Mouse (Mus musculus) intestine, embryonic 14.5 days (tissue): ENCODE measurements around the gene Celsr2. TPM values are rescaled to one million over a fixed set of nuclear protein-coding genes. Genes with fewer than 3 reads are reported as not detected.

ENCODE experiments used
- ATAC-seq: fragments of 200-750 bp; cut with Nextera tagmentation; replicated peaks from 2 replicates; pipeline ENCODE4 v1.8.0; 2017; ENCODE audit warnings: low read depth, moderate number of reproducible peaks, moderate TSS enrichment, moderate library complexity; ENCODE audit not compliant: low FRiP score, low TSS enrichment
- DNase-seq: peaks from one replicate; pipeline ENCODE4 v3.0.0-alpha.2; 2018; ENCODE audit warnings: low spot score
- H3K27ac ChIP-seq: fragments of 300-500 bp; sonication (generic); 2 replicates; pipeline ENCODE4 v1.5.1; 2014; ENCODE audit warnings: low read depth, mild to moderate bottlenecking, control low read depth
- H3K27me3 ChIP-seq: fragments of 300-500 bp; sonication (generic); replicated peaks from 2 replicates; pipeline ENCODE4 v1.6.1; 2014; ENCODE audit warnings: low read length, control low read depth; ENCODE audit not compliant: control insufficient read depth, insufficient read depth
- H3K36me3 ChIP-seq: fragments of 300-500 bp; sonication (generic); 2 replicates; pipeline ENCODE4 v1.6.1; 2014; ENCODE audit warnings: low read length, control low read depth; ENCODE audit not compliant: control insufficient read depth, insufficient read depth
- H3K4me1 ChIP-seq: fragments of 300-500 bp; sonication (generic); replicated peaks from 2 replicates; pipeline ENCODE4 v1.6.1; 2014; ENCODE audit warnings: low read length, control low read depth, mixed read lengths; ENCODE audit not compliant: control insufficient read depth, insufficient read depth
- H3K4me2 ChIP-seq: fragments of 300-500 bp; sonication (generic); 2 replicates; pipeline ENCODE4 v1.6.1; 2014; ENCODE audit warnings: low read length
- H3K4me3 ChIP-seq: fragments of 300-500 bp; sonication (generic); 2 replicates; pipeline ENCODE4 v1.5.1; 2014; ENCODE audit warnings: low read depth, low read length, control low read depth, mixed read lengths
- H3K9ac ChIP-seq: fragments of 300-500 bp; sonication (generic); 2 replicates; pipeline ENCODE4 v1.6.1; 2014; ENCODE audit warnings: mild to moderate bottlenecking, low read length
- H3K9me3 ChIP-seq: fragments of 300-500 bp; sonication (generic); 2 replicates; pipeline ENCODE4 v1.6.1; 2016; ENCODE audit warnings: low read length, control low read depth; ENCODE audit not compliant: control insufficient read depth
- WGBS: fragments of 180-500 bp; shearing (Covaris S2); extraction: QIAGEN DNeasy Blood & Tissue Kit; methylation state at CpG from one replicate; pipeline ENCODE4 v1.1.7; 2014; 5-methylcytosine and 5-hydroxymethylcytosine counted together
- polyA plus RNA-seq: library from polyadenylated mRNA; unstranded; fragments of >200 nt; fragmentation: Nextera tagmentation; extraction: Ambion mirVana; gene quantifications from 2 replicates; pipeline ENCODE4 v1.2.1, GENCODE M21; 2014

Celsr2 gene
- polyA plus RNA-seq, 1 experiment from 2014 or later = 7.9 TPM

DNA sequence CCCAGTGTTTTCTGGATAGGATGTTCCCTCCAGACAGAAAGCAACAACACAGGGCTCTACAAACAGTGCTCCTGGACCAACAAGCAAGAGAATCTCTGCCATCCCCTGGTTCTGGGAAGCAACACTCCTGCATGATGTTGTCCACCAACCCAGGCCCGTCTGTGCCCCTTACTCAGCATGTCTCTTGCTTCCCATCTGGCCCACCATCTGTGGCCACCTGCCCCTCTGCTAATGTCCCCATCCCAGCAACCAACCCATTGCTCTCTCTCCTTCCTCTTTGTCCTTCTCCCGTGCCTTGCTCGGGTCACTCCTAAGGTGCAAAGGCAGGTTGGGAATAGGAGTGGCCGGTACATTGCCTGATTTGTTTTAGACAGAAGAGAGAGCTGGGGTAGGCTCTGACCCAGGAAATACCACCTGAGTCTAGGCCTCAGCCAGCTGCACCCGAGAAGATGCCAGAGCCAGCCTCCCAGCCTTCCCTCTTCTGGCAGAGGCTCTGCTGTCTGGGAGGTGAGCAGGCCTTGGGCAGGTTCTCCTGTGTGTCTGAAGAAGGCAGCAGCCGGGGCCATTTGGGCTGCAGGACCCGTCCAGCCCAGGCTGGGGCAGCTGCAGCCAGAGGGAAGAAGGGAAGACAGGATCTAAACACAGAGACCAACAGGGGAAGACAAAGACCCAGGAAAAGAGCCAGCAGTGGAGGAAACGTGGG, 5.5 kb downstream of the Celsr2 start:
- no peak for ATAC-seq
- whole genome bisulfite sequencing = 54% methylated on average over 8 of the region's 8 CpGs
- no peak overlapping the region for H3K4me3 ChIP-seq
- H3K4me1 ChIP-seq = 0 out of 2 replicates have a peak, but pooled peaks cover 6% of the 10 kb centered on the region
- no peaks in the 10 kb centered on the region for H3K27me3 ChIP-seq
- H3K9me3 ChIP-seq = peaks cover 14% of the 10 kb centered on the region; the same call in 1 of the 2 replicates
- H3K27ac ChIP-seq = no peak overlapping the region
- DNase-seq = no peak
- no peak overlapping the region for H3K4me2 ChIP-seq
- H3K36me3 ChIP-seq = 0 out of 2 replicates have a peak, but pooled peaks cover 18% of the 10 kb centered on the region
- H3K9ac ChIP-seq = no peak overlapping the region

GRCm38 (mm10) chr3:108408517-108409008, 6.8 kb downstream of the Celsr2 start:
- H3K9ac ChIP-seq = no peak overlapping the region
- H3K4me2 ChIP-seq = no peak overlapping the region
- 0 out of 2 replicates have a peak, but pooled peaks cover 6% of the 10 kb centered on the region for H3K4me1 ChIP-seq
- no peak for ATAC-seq
- H3K36me3 ChIP-seq = 0 out of 2 replicates have a peak, but pooled peaks cover 18% of the 10 kb centered on the region
- no peaks in the 10 kb centered on the region for H3K27me3 ChIP-seq
- WGBS = 85% methylated on average over 8 of the region's 8 CpGs
- peaks cover 6% of the 10 kb centered on the region; the same call in 1 of the 2 replicates for H3K9me3 ChIP-seq
- H3K27ac ChIP-seq = no peak overlapping the region
- H3K4me3 ChIP-seq = no peak overlapping the region
- no peak for DNase-seq

DNA sequence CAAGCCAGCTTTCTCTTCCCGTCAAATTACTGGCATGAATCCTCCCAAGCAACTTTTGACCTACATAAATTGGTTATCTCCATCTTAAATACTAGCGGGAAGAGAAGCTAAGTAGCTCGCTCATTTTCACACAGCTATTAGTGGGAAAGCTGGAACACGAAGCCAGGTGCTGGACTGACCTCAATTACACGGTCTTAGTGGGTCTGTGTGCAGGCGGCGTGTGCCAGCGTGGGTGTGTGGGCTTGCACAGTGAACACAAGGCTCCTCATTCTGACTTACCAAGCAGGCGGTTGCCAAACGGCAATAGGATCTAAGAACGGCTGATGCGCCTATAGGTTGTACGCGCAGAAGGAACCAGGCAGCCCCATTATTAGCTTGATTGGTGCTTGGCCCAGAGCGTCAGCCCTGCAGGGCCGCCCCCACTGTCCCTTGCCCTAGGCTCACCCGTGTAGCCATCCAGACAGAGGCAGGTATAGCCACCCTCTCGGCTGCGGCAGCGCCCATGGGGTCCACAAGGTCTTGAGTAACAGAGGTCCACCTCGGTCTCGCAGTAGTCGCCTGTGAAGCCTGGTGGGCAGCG, 9.0 kb downstream of the Celsr2 start:
- no peak overlapping the region for H3K27ac ChIP-seq
- 0 out of 2 replicates have a peak, but pooled peaks cover 6% of the 10 kb centered on the region for H3K4me1 ChIP-seq

GRCm38 (mm10) chr3:108405536-108406305, 9.6 kb downstream of the Celsr2 start:
- Histone ChIP-seq H3K36me3 (0 out of 2 replicates have a peak, but pooled peaks cover 5% of the 10 kb centered on the region), H3K4me3 (no peak overlapping the region), H3K27ac (no peak overlapping the region), H3K4me2 (no peak overlapping the region), H3K9ac (no peak overlapping the region), H3K4me1 (0 out of 2 replicates have a peak, but pooled peaks cover 4% of the 10 kb centered on the region), H3K27me3 (no peaks in the 10 kb centered on the region), H3K9me3 (no peaks in the 10 kb centered on the region)
- no peak for ATAC-seq
- 55% methylated on average over 13 of the region's 14 CpGs for WGBS
- DNase-seq = no peak

More for the DNA sequence above, 9.0 kb downstream of the Celsr2 start:
- WGBS = 89% methylated on average over 24 of the region's 24 CpGs
- no peak for ATAC-seq
- no peak overlapping the region for H3K4me3 ChIP-seq
- H3K9ac ChIP-seq = no peak overlapping the region
- 0 out of 2 replicates have a peak, but pooled peaks cover 5% of the 10 kb centered on the region for H3K36me3 ChIP-seq
- no peak overlapping the region for H3K4me2 ChIP-seq
- no peak for DNase-seq
- H3K9me3 ChIP-seq = no peaks in the 10 kb centered on the region
- H3K27me3 ChIP-seq = no peaks in the 10 kb centered on the region

- H3K4me3 ChIP-seq = no peak overlapping the region
- no peak for ATAC-seq
- DNase-seq = no peak
- 92% methylated on average over 15 of the region's 15 CpGs for WGBS
- no peak overlapping the region for H3K27ac ChIP-seq
- H3K4me1 ChIP-seq = no peaks in the 10 kb centered on the region
- H3K27me3 ChIP-seq = no peaks in the 10 kb centered on the region
- H3K4me2 ChIP-seq = no peak overlapping the region
- H3K36me3 ChIP-seq = peaks cover 10% of the 10 kb centered on the region; the same call in 1 of the 2 replicates
- H3K9me3 ChIP-seq = no peaks in the 10 kb centered on the region
- no peak overlapping the region for H3K9ac ChIP-seq
These were observed 12.8 kb downstream of the Celsr2 start for GRCm38 (mm10) chr3:108402528-108402920.

GRCm38 (mm10) chr3:108401692-108402527, 13.4 kb downstream of the Celsr2 start:
- peaks cover 11% of the 10 kb centered on the region; the same call in 1 of the 2 replicates for H3K36me3 ChIP-seq
- H3K4me2 ChIP-seq = peak overlapping the region; percentile 38
- no peaks in the 10 kb centered on the region for H3K9me3 ChIP-seq
- H3K27me3 ChIP-seq = no peaks in the 10 kb centered on the region
- H3K27ac ChIP-seq = no peak overlapping the region
- H3K4me1 ChIP-seq = no peaks in the 10 kb centered on the region
- H3K4me3 ChIP-seq = no peak overlapping the region
- DNase-seq (peak; percentile 89), ATAC-seq (peak; percentile 88)
- no peak overlapping the region for H3K9ac ChIP-seq
- WGBS = 36% methylated on average over 22 of the region's 22 CpGs

GRCm38 (mm10) chr3:108400442-108400841, 14.9 kb downstream of the Celsr2 start:
- no peak for ATAC-seq
- Histone ChIP-seq H3K36me3 (peaks cover 6% of the 10 kb centered on the region), H3K4me3 (no peak overlapping the region), H3K27ac (no peak overlapping the region), H3K9ac (no peak overlapping the region), H3K9me3 (no peaks in the 10 kb centered on the region), H3K27me3 (no peaks in the 10 kb centered on the region), H3K4me2 (no peak overlapping the region), H3K4me1 (no peaks in the 10 kb centered on the region)
- no peak for DNase-seq
- WGBS = 83% methylated on average over 5 of the region's 5 CpGs

DNA sequence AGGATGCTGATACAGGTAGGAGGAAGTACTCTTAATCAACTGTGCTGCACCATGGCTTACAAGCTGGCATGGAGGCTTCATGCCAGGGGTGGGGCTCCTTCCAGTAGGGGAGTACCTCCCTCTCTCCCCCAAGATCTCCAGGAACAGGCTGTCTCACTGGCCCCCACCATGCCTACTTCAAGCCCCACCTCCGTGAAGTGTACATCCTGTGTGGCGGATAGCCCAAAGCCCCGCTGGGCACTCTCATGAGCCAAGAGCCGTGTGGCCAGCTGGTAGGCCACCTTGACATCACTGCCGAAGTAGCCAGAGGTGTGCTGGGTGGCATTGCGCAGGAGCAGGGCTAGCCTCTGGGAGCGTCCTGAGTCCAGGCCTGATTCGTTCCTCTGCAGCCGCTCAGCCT, 17.1 kb downstream of the Celsr2 start:
- H3K4me3 ChIP-seq = no peak overlapping the region
- ATAC-seq (no peak), DNase-seq (no peak)
- no peak overlapping the region for H3K9ac ChIP-seq
- no peaks in the 10 kb centered on the region for H3K9me3 ChIP-seq
- peaks cover 6% of the 10 kb centered on the region for H3K36me3 ChIP-seq
- no peak overlapping the region for H3K27ac ChIP-seq
- H3K4me2 ChIP-seq = no peak overlapping the region
- WGBS = 89% methylated on average over 9 of the region's 9 CpGs
- no peaks in the 10 kb centered on the region for H3K4me1 ChIP-seq
- H3K27me3 ChIP-seq = no peaks in the 10 kb centered on the region
